Mouse (Mus musculus) R1 (cell line): ENCODE data around the gene Oaf.

Experiments
- DNase-seq: peaks from one replicate; pipeline ENCODE4 v3.0.0-alpha.2; 2018; ENCODE audit warnings: low read depth, low spot score

Gene Oaf

DNA sequence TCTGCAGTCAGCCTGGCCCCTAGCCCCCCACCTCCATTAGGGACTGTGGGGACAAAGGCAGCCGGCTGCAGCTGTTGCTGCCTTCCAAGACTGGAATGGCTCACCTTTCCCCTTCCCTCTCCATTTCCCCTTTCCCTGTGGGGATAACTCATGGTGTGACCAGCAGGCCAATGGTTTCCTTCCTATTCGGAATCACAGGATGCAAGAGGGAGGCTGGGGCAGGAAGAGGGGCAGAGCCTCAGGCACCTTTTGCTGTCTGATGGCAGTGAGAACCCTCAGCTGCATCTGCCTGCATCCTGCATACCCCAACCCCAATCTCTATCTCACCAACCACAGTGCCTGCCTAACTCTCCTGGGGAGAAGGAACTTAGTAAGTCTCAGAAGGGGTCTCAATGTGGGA lies 14.2 kb downstream of the Oaf start:
- DNase-seq = no peak

DNA sequence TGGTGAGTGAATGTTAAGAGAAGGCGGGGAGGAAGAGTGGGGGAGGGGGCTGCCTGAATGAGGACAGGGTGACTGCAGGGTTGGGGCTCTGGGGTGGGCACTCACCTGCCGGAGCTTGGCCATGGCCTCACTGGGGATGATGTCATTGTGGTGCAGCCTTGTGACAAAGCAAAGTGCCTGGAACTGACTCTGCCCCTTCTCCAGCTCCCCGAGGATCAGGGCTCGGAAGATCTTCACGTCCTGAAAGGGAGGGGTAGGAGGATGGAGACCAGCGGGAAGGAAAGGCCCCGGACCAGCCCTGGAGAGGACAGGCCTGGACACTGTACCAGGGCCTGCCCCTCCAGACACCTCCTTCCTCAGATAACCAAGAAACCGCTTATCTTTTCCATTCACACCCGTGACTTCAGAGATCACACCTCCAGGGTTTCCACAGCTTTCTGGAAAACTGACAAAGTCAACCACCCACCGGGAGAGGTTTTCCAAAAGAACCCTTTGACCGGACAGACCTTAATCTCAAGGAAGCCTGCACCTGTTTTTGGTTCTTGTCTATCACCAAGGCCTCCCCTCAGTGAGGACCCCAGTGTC lies 14.8 kb downstream of the Oaf start:
- DNase-seq = no peak

- DNase-seq = peak; percentile 74
These were observed 17.3 kb downstream of the Oaf start for GRCm38 (mm10) chr9:43222429-43222715.

GRCm38 (mm10) chr9:43221643-43222428 lies 17.9 kb downstream of the Oaf start:
- peak; percentile 90 for DNase-seq

GRCm38 (mm10) chr9:43210771-43211450 lies 28.8 kb downstream of the Oaf start:
- peak; percentile 79 for DNase-seq

GRCm38 (mm10) chr9:43210190-43210682 lies 29.5 kb downstream of the Oaf start, which contains the start of gene Pou2f3:
Gene Pou2f3, minus strand, starts transcription at chr9:43210369.
- peak; percentile 90 for DNase-seq

GRCm38 (mm10) chr9:43206022-43206390 lies 33.7 kb downstream of the Oaf start:
- DNase-seq = peak; percentile 34

DNA sequence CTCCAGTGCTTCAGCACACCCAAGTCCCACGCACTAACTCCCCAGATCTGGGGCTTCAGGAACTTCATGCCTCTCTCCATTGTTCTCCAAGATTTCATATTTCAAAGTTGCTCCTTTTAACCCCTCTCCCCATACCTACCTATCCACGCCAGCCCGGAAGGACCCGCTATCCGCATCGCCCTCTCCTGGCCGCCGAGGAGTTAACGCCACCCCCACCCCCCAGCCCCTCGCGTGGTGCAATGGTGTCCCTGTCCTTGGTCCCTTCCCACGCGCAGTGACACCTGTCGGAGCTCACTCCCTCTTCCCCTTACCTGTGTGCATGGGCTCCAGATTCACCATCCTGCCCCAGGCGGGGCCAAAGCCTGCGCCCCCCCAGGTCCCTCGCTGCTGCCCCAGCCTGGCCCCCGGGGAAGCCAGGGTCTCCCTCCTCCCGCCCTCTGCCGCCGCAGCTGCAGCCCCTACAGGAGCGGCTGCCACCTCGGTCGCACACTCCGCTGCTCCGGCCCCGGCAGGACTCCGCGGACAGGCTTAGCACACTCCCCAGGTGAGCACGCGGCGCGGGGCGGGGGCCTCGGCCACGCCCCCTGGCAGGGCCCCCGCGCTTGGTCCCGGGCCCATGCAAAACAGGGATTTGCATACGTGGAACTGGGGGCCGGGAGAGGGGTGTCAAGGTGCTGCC lies 34.2 kb downstream of the Oaf start:
- DNase-seq = peak; percentile 30

DNA sequence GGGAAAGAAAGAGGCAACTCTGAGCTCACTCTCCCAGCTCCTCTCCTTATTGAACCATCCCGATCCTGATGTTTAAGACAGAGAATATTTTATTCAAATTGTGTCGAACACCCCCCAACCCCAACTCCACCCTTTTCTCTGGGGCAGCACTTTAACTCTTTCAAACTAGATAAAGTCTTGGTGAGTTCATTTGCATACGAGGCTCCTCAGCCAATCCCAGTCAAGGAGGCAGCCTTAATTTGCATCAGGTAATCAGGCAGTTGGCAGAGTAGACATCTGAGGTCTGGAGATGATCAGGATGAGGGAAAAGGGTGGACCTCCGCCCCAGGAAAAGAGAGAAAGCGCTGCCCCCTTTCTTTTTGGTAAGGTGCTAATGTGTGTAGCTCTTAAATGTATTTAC lies 39.5 kb downstream of the Oaf start:
- DNase-seq = peak; percentile 49

DNA sequence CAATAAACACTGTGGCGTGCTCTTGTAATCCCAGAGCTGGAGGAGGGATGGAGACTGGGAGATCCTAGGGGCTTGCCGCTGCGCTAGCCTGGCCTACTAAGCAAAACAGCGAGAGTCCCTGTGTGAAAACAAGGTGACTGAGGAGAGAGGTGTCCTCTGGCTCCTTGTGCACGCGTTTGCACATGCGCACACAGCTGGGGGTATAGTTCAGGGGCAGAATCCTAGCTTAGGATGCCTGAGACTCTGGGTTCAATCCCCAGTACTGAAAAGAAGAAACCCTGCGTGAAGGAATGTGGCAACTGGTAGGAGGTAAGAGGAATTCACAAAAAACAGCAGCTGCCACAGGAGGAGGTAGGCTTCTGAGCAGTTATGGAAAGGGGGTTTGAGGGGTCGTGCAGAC lies 45.7 kb downstream of the Oaf start:
- peak; percentile 53 for DNase-seq

GRCm38 (mm10) chr9:43191561-43191960 lies 48.1 kb downstream of the Oaf start:
- peak; percentile 75 for DNase-seq

DNA sequence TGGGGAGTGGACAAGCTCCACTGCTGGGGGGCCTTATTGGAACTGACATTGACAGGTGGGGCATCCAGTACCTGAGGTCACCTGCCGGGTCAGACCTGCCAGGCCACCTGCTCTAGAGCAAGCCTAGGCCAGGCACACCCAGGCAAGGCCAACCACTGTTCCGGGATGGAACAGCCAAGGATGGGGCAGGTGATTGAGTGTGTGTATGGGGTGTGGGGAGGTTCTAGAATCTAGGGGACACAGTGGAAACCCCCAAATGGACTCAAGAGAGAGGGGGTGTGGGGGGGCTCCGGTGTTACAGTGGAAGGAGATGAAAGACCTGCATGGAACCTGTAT lies 50.7 kb downstream of the Oaf start:
- no peak for DNase-seq

DNA sequence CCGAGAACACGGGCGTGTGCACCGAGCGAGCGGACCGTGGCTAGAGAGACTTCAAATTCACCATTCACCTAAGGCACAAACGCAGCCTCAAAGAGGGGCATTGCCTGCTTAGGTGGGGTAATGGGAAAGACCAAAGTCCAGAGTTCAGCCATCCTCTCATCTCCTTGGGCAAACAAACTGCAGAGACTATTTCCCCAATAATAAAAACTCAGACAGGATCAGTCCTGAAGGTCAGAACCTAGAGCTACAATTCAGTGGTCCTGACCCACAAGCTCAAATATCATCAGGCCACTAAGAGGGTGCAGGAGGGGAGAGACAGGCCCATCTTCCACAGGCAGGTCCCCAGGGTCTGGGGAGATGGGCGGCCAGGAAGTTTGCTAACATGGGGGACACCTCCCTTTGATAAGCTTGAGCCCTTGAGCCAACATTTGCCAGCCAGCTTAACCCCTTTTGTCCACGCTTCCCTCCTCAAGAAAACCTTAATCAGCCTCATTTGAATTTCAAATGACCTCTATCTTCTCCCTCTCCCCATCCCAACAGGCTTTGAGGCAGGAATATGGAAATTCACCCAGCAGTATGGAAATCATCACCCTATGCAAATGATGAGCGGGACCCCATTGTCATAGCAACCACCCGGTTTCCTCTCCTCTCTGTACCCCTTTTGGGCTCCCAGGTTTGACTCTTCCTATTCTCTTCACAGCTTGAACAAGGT lies 51.2 kb downstream of the Oaf start:
- DNase-seq = peak; percentile 68

- DNase-seq = peak; percentile 22
These were observed 60.1 kb downstream of the Oaf start for GRCm38 (mm10) chr9:43179614-43180013.

DNA sequence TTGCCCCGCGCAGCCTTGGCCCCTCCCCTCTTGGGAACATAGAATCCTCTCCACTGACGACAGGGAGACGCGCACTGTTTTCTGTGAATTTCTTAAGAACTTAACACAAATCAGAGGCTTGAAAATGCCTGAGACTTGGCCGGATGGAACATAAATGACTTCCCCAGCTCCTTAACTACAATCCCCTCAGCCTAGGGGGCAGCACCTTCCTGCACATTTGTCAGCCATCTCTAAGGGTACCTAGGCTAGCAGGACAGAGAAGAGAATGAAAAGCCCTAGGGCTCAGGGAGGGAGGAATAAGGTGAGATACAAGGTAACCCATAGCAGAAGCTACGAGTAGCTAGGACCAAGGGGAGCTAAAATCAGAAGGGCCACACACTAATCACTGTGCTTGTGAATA lies 61.5 kb downstream of the Oaf start:
- DNase-seq = peak; percentile 30
